Mouse (Mus musculus) stomach, embryonic 16.5 days (tissue): ENCODE data around the gene Lrrc63. TPM values are rescaled to one million over a fixed set of nuclear protein-coding genes. Genes with fewer than 3 reads are reported as not detected.
A peak's percentile ranks its signal among the peaks of the same experiment; 100 is the strongest.

Experiments
- ATAC-seq: fragments of 200-750 bp; cut with Nextera tagmentation; 2 replicates; pipeline ENCODE4 v1.8.0; 2017; ENCODE audit warnings: moderate number of reproducible peaks, moderate TSS enrichment; ENCODE audit not compliant: insufficient read depth, low FRiP score
- H3K27ac ChIP-seq: fragments of 300-500 bp; sonication (generic); 2 replicates; pipeline ENCODE4 v1.5.1; 2014; ENCODE audit warnings: low read length
- H3K27me3 ChIP-seq: fragments of 300-500 bp; sonication (generic); 2 replicates; pipeline ENCODE4 v1.6.1; 2014; ENCODE audit warnings: low read length, control low read depth, mixed read lengths; ENCODE audit not compliant: control insufficient read depth, insufficient read depth
- H3K36me3 ChIP-seq: fragments of 300-500 bp; sonication (generic); 2 replicates; pipeline ENCODE4 v1.6.1; 2014; ENCODE audit warnings: low read length; ENCODE audit not compliant: control insufficient read depth, insufficient read depth
- H3K4me1 ChIP-seq: fragments of 300-500 bp; sonication (generic); 2 replicates; pipeline ENCODE4 v1.6.1; 2014; ENCODE audit warnings: low read length, control low read depth, mixed read lengths; ENCODE audit not compliant: control insufficient read depth, insufficient read depth
- H3K4me2 ChIP-seq: fragments of 300-500 bp; sonication (generic); 2 replicates; pipeline ENCODE4 v1.6.1; 2014; ENCODE audit warnings: low read depth, low read length, mixed read lengths
- H3K4me3 ChIP-seq: fragments of 300-500 bp; sonication (generic); replicated peaks from 2 replicates; pipeline ENCODE4 v1.5.1; 2014; ENCODE audit warnings: mild to moderate bottlenecking, low read length
- H3K9ac ChIP-seq: fragments of 300-500 bp; sonication (generic); 2 replicates; pipeline ENCODE4 v1.6.1; 2014; ENCODE audit warnings: low read length
- H3K9me3 ChIP-seq: fragments of 300-500 bp; sonication (generic); replicated peaks from 2 replicates; pipeline ENCODE4 v1.6.1; 2016; ENCODE audit warnings: low read length, control low read depth; ENCODE audit not compliant: control insufficient read depth
- WGBS: fragments of 180-500 bp; shearing (Covaris S2); extraction: QIAGEN DNeasy Blood & Tissue Kit; methylation state at CpG from one replicate; pipeline ENCODE4 v1.1.7; 2014; 5-methylcytosine and 5-hydroxymethylcytosine counted together
- polyA plus RNA-seq: library from polyadenylated mRNA; unstranded; fragments of >200 nt; fragmentation: Nextera tagmentation; extraction: Ambion mirVana; gene quantifications from 2 replicates; pipeline ENCODE4 v1.2.1, GENCODE M21; 2015

The Lrrc63 gene
- polyA plus RNA-seq: not detected in 2 replicates

DNA sequence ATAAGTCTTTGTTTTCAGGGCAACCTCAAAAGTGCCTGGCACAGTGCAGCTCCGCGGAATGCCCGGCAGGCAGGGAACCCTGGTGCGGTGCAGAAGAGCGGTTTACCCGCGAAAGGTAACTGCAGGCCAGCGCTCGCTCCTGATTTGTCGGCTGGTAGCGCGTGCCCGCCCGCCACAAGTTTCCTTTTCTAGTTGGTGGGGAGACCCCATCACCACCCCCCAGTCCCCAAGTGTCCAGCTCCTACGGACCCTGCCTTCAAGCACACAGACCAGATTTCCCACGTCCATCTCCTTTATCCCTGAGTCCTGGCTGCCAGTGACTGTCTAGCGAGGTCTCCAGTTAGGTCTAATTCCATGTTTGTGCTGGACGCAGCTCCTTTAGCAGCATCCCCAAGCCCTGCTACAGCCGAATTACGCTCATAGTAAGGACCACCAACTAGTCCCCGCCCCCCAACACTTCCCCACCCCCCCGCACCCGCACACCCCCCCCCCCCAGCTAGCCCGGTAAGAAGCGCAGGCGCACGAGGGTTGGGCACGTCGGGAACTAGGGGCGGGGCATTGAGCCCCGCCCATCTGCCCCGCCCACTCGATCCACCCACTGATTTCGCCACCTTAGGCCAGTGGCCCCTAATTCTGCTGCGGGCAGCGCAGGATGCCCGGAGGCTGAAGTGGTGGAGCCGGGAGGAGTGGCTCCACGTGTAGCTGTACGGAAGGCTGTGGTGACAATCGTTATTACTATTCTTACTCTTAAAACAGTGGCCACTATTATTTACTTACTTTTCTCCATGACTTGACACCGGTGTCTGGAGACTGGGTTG lies at the start of gene Lrrc63, which contains the start of gene Lcp1:
Gene Lrrc63, minus strand, starts transcription at position 381 of the 818 bp plus-strand sequence.
Gene Lcp1, plus strand, starts transcription at position 601 of the 818 bp plus-strand sequence.
- Histone ChIP-seq H3K4me2 (peak within 1 kb of the TSS; percentile 90), H3K4me1 (peaks cover 5% of the 10 kb centered on the region; the same call in 1 of the 2 replicates), H3K4me3 (peak within 1 kb of the TSS; percentile 71), H3K27ac (peak within 1 kb of the TSS; percentile 67; the same call in 1 of the 2 replicates), H3K9ac (peak within 1 kb of the TSS; percentile 78), H3K9me3 (no peaks in the 10 kb centered on the region), H3K27me3 (no peaks in the 10 kb centered on the region), H3K36me3 (no peaks in the 10 kb centered on the region)
- peak; percentile 94 for ATAC-seq
- under 1% methylated on average over 42 of the region's 42 CpGs for WGBS

DNA sequence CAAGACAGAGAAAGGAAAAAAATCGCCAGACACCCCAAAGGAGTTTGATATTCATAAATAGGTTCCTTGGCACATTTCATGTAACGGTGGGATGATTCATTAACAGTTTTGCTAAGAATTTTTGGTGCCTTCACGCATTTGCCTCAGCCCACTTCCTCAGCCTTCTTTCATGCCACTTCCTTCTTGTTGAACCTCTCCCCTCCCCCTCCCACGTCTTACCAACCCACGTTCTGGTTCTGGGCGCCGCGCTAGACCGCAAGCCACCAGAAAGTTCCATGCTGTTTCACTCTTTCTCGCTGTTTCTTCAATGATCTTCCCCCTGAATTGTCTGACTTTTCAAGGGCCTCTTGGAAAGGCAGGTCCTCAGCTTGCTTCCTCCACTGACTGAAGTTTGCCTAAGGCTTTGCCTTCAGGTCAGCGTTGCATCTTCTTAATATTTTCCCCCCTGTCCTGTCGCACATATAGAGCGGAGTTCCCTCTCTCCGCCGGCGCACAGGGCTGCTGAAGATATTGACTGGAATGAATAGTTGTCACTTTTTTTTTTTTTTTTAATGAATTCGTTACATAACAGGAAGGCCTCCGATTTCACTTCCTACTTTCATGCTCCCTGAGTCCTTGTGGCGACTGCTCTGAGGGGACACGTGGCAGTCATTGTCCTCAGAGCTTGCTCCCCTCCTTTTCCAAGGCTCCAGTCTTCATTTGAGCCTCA lies 48.7 kb upstream of the Lrrc63 start:
- Histone ChIP-seq H3K27me3 (no peaks in the 10 kb centered on the region), H3K4me1 (no peaks in the 10 kb centered on the region), H3K4me3 (no peak overlapping the region), H3K9me3 (no peaks in the 10 kb centered on the region), H3K9ac (no peak overlapping the region), H3K27ac (peak overlapping the region; percentile 43; the same call in 1 of the 2 replicates), H3K36me3 (no peaks in the 10 kb centered on the region), H3K4me2 (no peak overlapping the region)
- ATAC-seq: no peak
- 82% methylated on average over 20 of the region's 20 CpGs for WGBS

DNA sequence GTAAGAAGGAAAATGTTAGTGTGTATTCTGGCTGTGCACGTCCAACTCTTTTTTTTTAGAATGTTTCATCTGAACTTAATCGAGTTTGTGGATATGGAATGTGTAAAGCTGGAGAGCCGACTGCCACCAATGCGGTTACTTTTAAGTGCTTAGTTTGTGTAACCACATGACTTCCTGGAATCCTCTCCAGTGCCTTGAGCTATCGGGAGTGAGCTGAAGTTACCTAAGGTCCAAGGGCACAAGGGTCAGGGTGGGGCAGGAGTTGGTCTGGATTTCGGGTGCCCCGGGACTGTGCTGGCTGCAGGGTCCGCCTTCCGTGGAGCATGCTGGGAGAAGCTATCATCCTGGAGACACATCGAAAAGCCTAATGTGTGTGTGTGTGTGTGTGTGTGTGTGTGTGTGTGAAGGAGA lies 48.1 kb upstream of the Lrrc63 start:
- Histone ChIP-seq H3K4me3 (peak overlapping the region; percentile 19), H3K9me3 (no peaks in the 10 kb centered on the region), H3K36me3 (no peaks in the 10 kb centered on the region), H3K27me3 (no peaks in the 10 kb centered on the region), H3K9ac (0 out of 2 replicates have a peak overlapping the region, but pooled peaks have one; percentile 5), H3K27ac (peak overlapping the region; percentile 43; the same call in 1 of the 2 replicates), H3K4me1 (no peaks in the 10 kb centered on the region), H3K4me2 (no peak overlapping the region)
- 71% methylated on average over 10 of the region's 10 CpGs for WGBS
- peak; percentile 37; the same call in 1 of the 2 replicates for ATAC-seq

- 0 out of 2 replicates have a peak overlapping the region, but pooled peaks have one; percentile 5 for H3K9ac ChIP-seq
- H3K4me2 ChIP-seq: no peak overlapping the region
- H3K27me3 ChIP-seq: no peaks in the 10 kb centered on the region
- H3K27ac ChIP-seq: peak overlapping the region; percentile 43; the same call in 1 of the 2 replicates
- no peaks in the 10 kb centered on the region for H3K9me3 ChIP-seq
- H3K4me1 ChIP-seq: no peaks in the 10 kb centered on the region
- no peaks in the 10 kb centered on the region for H3K36me3 ChIP-seq
- ATAC-seq: 0 out of 2 replicates have a peak, but pooled peaks have one; percentile 19
- 75% methylated on average over 14 of the region's 14 CpGs for WGBS
- peak overlapping the region; percentile 19; the same call in 1 of the 2 replicates for H3K4me3 ChIP-seq
These were observed 47.7 kb upstream of the Lrrc63 start for GRCm38 (mm10) chr14:75178384-75178793.

DNA sequence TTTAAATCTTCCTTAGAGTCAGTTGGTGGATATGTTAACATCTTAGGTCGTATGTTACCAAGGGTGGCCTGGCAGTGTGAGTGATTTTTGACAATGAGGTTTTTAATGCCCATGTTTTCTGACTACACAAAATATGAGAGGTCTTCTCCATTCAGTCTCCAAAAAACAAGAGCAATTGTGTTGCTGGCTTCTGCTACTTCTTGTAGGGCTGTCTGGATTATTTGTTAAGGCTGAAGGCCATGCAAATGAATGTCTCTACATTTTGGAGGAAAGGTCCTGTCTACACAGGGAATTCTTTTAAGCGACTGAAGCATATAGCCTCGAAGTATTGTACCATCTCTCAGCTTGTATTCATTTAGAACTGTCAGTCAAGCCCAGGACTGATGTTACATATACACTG lies 46.7 kb upstream of the Lrrc63 start:
- no peak overlapping the region for H3K27ac ChIP-seq
- no peak overlapping the region for H3K4me2 ChIP-seq
- no peak for ATAC-seq
- H3K9ac ChIP-seq: no peak overlapping the region
- WGBS: 73% methylated on average over 3 of the region's 3 CpGs
- no peaks in the 10 kb centered on the region for H3K27me3 ChIP-seq
- H3K9me3 ChIP-seq: no peaks in the 10 kb centered on the region
- H3K4me3 ChIP-seq: no peak overlapping the region
- H3K4me1 ChIP-seq: no peaks in the 10 kb centered on the region; the same call in 1 of the 2 replicates
- H3K36me3 ChIP-seq: no peaks in the 10 kb centered on the region

- H3K4me2 ChIP-seq: no peak overlapping the region
- H3K4me3 ChIP-seq: peak overlapping the region; percentile 22; the same call in 1 of the 2 replicates
- 46% methylated on average over 4 of the region's 4 CpGs for WGBS
These were observed 45.9 kb upstream of the Lrrc63 start for GRCm38 (mm10) chr14:75176425-75177045.

DNA sequence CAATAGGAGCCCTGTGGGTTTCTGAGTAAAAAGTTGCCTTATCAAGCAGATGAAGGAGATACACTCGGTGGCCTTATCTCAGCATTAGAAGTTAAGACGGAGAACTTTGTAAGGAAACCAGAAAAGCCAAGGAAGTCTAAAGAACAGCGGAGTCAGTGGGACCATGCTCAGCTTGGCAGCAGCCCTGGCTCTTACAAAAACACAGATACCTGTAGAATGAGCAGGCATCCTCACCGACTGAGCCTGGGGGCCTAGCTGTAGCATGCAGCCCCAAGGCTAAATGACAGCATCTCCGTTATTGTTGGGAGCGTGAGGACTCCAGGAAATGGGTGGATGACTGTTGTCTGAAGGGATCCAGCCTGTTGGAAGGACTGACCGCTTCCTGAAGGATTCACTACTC lies 45.1 kb upstream of the Lrrc63 start:
- Histone ChIP-seq H3K27ac (no peak overlapping the region), H3K27me3 (no peaks in the 10 kb centered on the region), H3K4me2 (no peak overlapping the region), H3K4me1 (no peaks in the 10 kb centered on the region; the same call in 1 of the 2 replicates), H3K9me3 (no peaks in the 10 kb centered on the region), H3K4me3 (no peak overlapping the region), H3K9ac (no peak overlapping the region), H3K36me3 (no peaks in the 10 kb centered on the region)
- 64% methylated on average over 7 of the region's 7 CpGs for WGBS
- no peak for ATAC-seq

More at GRCm38 (mm10) chr14:75176425-75177045, 45.9 kb upstream of the Lrrc63 start:
- Histone ChIP-seq H3K9me3 (no peaks in the 10 kb centered on the region), H3K27ac (peak overlapping the region; percentile 76), H3K4me1 (no peaks in the 10 kb centered on the region; the same call in 1 of the 2 replicates), H3K36me3 (no peaks in the 10 kb centered on the region), H3K27me3 (no peaks in the 10 kb centered on the region), H3K9ac (no peak overlapping the region)
- peak; percentile 58; the same call in 1 of the 2 replicates for ATAC-seq

DNA sequence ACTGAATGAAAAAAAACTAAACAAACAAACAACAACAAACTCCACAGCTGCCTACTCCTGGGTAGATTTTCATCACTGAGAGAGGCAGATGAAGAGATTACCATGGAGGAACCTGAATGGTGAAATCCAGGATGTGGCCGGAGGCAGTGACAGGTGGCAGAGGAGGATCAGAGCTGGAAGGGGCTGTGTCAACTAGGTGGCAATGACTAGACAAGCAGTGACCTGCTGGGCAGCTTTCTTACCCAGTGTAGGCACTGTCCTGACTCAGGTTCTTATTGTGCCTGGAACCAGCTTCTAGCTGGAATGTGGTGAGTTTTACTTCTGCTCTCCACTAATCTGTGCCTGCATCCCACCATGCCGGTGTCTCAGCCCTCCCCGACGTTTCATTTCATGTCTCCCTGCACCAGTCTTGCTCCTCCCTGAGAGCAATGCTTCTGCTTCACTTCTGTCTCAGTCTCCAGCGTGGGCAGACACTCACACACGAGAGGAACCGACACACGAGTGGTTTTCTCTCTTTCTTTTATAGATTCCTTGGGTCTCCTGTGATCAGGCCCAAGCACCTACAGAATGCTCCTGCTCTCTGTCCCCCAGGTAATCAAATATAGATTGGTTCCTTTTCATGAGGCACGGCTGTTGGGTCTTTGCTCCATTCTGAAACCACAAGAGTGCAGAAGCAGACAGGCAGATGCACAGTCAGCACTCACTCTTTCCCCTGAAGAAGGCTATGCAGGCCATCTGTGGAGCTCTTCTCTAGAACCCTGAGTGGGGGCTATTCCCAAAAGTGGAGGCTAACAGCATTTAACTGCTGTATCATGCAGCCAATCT lies 44.3 kb upstream of the Lrrc63 start:
- WGBS: 84% methylated on average over 9 of the region's 9 CpGs
- no peaks in the 10 kb centered on the region; the same call in 1 of the 2 replicates for H3K4me1 ChIP-seq
- no peaks in the 10 kb centered on the region for H3K27me3 ChIP-seq
- H3K27ac ChIP-seq: no peak overlapping the region
- no peak overlapping the region for H3K4me2 ChIP-seq
- H3K9ac ChIP-seq: no peak overlapping the region
- no peak; the same call in 1 of the 2 replicates for ATAC-seq
- H3K36me3 ChIP-seq: no peaks in the 10 kb centered on the region
- no peaks in the 10 kb centered on the region for H3K9me3 ChIP-seq
- no peak overlapping the region for H3K4me3 ChIP-seq
